Mouse (Mus musculus): ENCODE measurements around the gene Leng1.

Gene Leng1

DNA sequence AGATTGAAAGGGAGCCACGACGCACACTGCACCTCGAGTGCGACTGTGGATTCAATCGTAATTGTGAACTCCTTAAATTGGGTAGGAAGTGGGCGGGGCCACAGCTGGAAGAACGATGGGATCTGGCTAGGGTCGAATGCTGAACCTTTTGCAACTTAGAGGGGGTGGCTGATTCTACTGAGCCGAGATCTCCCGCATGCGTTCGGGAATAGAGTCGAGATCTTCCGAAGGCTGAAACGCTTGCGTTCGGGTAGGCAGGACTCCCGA is 28.1 kb upstream of the Leng1 start:
- no peak for TF ChIP-seq GATA4 (IDR thresholded peaks at IDR 0.05; ENCODE audit: insufficient replicate concordance, low read length)

GRCm38 (mm10) chr7:3692987-3693808 is 27.6 kb upstream of the Leng1 start, which contains the start of gene Mboat7:
TSS of gene Mboat7 (minus strand) at chr7:3693523.
- no peak for TF ChIP-seq GATA4 (IDR thresholded peaks at IDR 0.05; ENCODE audit: insufficient replicate concordance, low read length)

- no peak for TF ChIP-seq GATA4 (IDR thresholded peaks at IDR 0.05; ENCODE audit: insufficient replicate concordance, low read length)
Observed at GRCm38 (mm10) chr7:3692382-3692986, 26.8 kb upstream of the Leng1 start, which contains the start of gene Tsen34. TSS of gene Tsen34 (plus strand) at chr7:3692863.

DNA sequence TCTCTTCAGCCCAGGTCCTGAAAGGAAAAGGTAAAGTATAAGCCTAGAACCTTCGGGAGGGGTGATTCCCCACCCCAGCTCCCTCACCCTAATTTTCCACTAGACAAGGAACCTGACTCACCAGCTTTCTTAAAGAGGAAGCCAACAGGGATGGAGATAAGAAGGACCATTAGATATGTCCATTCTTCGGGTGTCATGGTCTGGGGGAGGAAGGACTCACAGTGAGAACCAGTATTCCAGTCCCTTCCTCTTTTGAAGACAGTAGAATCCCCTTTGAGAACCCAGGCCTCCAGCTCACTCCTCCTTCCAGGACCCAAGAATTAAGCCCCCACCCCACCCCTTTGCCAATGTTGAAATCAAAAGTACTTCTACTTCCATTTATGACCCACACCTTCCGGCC is 26.3 kb upstream of the Leng1 start:
- no peak for TF ChIP-seq GATA4 (IDR thresholded peaks at IDR 0.05; ENCODE audit: insufficient replicate concordance, low read length)

- no peak for TF ChIP-seq GATA4 (IDR thresholded peaks at IDR 0.05; ENCODE audit: insufficient replicate concordance, low read length)
Observed at GRCm38 (mm10) chr7:3685400-3686187, 20.0 kb upstream of the Leng1 start.

DNA sequence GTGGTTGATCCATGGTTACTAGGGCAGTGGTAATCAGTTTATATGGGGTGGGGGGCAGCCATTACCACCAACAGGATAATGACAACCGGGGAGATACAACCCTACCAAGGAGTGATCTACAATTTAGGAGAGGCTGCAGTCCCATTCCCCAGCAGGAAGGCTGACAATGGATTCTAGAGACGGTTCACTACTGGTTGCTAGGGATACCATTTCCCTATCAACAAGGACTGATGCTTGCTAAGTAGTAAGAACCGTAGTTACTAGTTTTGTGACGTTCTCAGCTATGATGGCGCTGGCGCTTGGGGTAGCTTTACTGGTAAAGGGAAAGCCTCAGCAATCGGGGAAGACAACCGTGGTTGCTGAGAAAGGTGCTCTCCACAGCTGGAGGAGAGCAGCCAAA is 19.1 kb upstream of the Leng1 start:
- TF ChIP-seq GATA4 (IDR thresholded peaks at IDR 0.05; ENCODE audit: insufficient replicate concordance, low read length): no peak

- TF ChIP-seq GATA4 (IDR thresholded peaks at IDR 0.05; ENCODE audit: insufficient replicate concordance, low read length): no peak
Observed at GRCm38 (mm10) chr7:3683908-3684550, 18.4 kb upstream of the Leng1 start.

DNA sequence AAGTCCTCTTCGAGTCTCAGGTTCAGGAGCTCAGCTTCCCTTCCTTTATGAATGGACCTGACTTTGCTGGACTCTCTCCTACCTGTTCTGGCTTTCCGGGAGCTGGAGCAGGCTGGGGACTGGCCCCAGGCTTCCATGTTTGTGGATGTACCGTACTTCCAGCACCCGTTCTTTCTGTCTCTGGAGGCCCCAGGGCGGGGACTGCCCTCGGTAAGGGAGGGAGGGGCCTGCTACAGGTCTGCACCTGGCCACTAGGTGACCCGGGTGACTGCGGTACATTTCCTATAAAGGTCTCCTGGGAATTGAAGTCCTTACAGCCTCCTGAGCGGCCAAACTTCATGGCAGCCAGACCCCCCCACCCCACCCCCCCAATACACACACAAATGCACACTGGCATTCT is 11.7 kb upstream of the Leng1 start, which contains the start of gene Tmc4:
Gene Tmc4, minus strand, starts transcription at position 212 of the 400 bp plus-strand sequence.
- TF ChIP-seq GATA4 (IDR thresholded peaks at IDR 0.05; ENCODE audit: insufficient replicate concordance, low read length): no peak

DNA sequence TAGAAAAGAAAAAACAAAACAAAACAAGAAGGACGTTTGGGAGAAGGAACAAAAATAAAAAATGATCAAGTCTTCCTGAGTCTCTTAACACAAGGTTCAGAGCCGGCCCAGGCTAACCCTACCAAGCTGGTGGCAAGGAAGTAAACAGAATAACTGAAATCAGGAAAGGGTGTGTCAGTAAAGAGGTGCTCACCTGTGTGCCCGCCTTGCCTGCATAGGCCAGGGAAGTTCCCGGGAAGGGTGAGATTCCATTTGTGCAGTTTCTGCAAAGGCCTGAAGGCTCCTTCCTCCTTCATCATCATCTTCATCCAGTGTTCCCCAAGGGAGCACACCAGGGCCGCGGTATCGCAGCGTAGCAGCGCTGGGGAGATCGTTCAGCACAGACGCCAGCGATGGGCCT is 10.7 kb upstream of the Leng1 start:
- no peak for TF ChIP-seq GATA4 (IDR thresholded peaks at IDR 0.05; ENCODE audit: insufficient replicate concordance, low read length)

GRCm38 (mm10) chr7:3675228-3675548 is 9.5 kb upstream of the Leng1 start:
- no peak for TF ChIP-seq GATA4 (IDR thresholded peaks at IDR 0.05; ENCODE audit: insufficient replicate concordance, low read length)

DNA sequence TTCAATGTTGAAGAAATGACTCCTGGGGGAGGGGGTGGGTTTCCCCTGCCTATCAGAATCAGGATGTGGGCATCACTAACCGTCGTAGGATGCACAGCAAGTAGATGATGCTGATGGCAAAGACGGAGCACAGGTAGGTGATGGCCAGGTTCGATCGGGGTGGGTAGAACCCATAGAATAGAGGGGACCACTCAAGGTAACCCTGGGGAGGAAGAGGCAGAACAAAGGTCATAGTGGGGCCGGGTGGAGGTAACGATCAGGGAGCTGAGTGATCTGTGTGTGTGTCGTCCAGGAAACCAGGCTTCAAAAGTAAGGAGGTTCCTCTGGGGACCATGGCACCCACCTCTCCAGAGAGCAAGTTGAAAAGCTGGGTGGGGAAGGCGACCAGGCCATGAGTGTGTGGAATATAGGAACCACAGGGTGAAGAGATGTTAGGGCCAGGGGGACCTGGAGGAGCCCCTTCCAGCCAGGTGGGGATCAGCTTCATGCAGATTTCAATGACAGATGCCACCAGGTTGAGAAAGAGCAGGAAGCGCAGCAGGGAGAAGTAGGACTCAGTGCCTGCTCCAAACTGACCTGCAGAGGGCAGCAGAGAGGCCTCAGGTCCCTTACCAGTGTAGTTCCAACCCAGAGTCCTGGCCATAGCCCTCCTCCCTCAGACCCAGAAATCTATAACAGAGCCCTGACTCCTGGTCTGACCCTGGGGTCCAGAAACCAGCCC is 9.0 kb upstream of the Leng1 start:
- TF ChIP-seq GATA4 (IDR thresholded peaks at IDR 0.05; ENCODE audit: insufficient replicate concordance, low read length): no peak

GRCm38 (mm10) chr7:3666921-3667391 is 1.3 kb upstream of the Leng1 start:
- TF ChIP-seq GATA4 (IDR thresholded peaks at IDR 0.05; ENCODE audit: insufficient replicate concordance, low read length): no peak

DNA sequence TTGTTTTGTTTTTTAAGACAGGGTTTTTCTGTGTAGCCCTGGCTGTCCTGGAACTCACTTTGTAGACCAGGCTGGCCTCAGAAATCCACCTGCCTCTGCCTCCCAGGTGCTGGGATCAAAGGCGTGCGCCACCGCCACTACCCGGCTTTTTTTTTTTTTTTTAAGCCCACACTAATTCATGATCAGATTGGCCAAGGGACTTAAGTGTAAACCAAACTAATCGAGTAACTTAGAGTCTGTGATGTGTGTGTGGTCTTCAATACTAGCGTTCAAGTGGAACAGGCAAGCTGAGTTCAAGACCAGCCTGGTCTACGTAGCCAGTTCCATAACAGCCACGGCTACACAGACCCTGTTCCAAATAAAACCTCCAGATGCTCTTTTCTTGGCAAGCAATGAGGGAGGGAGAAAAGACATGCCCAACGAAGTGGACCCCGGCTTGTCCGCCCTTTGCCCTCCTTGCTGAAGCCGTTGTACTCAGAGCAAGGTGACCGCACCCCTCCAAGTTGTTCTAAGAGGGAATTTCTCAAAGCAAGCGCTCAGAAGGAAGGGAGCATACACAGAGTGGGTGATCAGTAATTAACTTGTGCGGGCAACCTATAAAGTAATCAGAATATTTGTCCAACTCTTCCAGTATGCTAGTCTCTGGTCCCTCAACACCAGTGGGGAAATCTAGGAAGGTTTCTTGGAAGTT is 971 bp downstream of the Leng1 start:
- TF ChIP-seq GATA4 (IDR thresholded peaks at IDR 0.05; ENCODE audit: insufficient replicate concordance, low read length): no peak

GRCm38 (mm10) chr7:3658578-3658977 is 7.1 kb downstream of the Leng1 start:
- no peak for TF ChIP-seq GATA4 (IDR thresholded peaks at IDR 0.05; ENCODE audit: insufficient replicate concordance, low read length)
